Mouse (Mus musculus) liver, adult 2 months (tissue): Measurements from ENCODE around the gene Slc9a2. TPM values are rescaled to one million over a fixed set of nuclear protein-coding genes. Genes with fewer than 3 reads are reported as not detected.
"Not testable (repeated sequence)": the region's sequence is repeated elsewhere in the genome, so short reads cannot be mapped to it uniquely, and the experiment has no call there.

Source experiments
- DNase-seq: peaks from one replicate; pipeline ENCODE4 v3.0.0-alpha.2; 2011; ENCODE audit warnings: low read depth, low spot score; ENCODE audit errors: extremely low read depth
- H3K27ac ChIP-seq: fragments of 200-500 bp; replicated peaks from 2 replicates; pipeline ENCODE4 v1.5.1; 2012; ENCODE audit warnings: low read depth, mild to moderate bottlenecking, control low read depth, inconsistent platforms, low read length; ENCODE audit not compliant: insufficient read depth
- H3K27me3 ChIP-seq: fragments of 200-500 bp; 2 replicates; pipeline ENCODE4 v1.6.1; 2012; ENCODE audit warnings: mild to moderate bottlenecking, moderate library complexity, low read length, inconsistent platforms; ENCODE audit not compliant: control insufficient read depth, insufficient read depth
- H3K36me3 ChIP-seq: fragments of 200-500 bp; 2 replicates; pipeline ENCODE4 v1.6.1; 2012; ENCODE audit warnings: low read length, inconsistent platforms; ENCODE audit not compliant: control insufficient read depth, insufficient read depth
- H3K4me1 ChIP-seq: fragments of 200-500 bp; 2 replicates; pipeline ENCODE4 v1.6.1; 2011; ENCODE audit warnings: low read length; ENCODE audit not compliant: control insufficient read depth, insufficient read depth
- H3K4me3 ChIP-seq: fragments of 200-500 bp; 2 replicates; pipeline ENCODE4 v1.5.1; 2011; ENCODE audit warnings: low read depth, mild to moderate bottlenecking, control low read depth, low read length, moderate library complexity; ENCODE audit not compliant: insufficient read depth
- H3K79me2 ChIP-seq: fragments of 200-500 bp; 2 replicates; pipeline ENCODE4 v1.6.1; 2012; ENCODE audit warnings: inconsistent platforms, mild to moderate bottlenecking, low read length, moderate library complexity; ENCODE audit not compliant: control insufficient read depth, insufficient read depth
- H3K9ac ChIP-seq: fragments of 200-500 bp; 2 replicates; pipeline ENCODE4 v1.6.1; 2012; ENCODE audit warnings: low read depth, mild to moderate bottlenecking, control low read depth, inconsistent platforms, low read length
- CTCF ChIP-seq: fragments of 200-500 bp; IDR thresholded peaks from 2 replicates; pipeline ENCODE4 v1.5.1; 2011; ENCODE audit warnings: low read depth, low read length, control low read depth
- POLR2A ChIP-seq: fragments of 200-500 bp; IDR thresholded peaks from 2 replicates; pipeline ENCODE4 v1.6.1; 2011; ENCODE audit warnings: low read length, control low read depth; ENCODE audit not compliant: insufficient read depth; ENCODE audit errors: extremely low read depth
- WGBS: fragments of 180-500 bp; shearing (Covaris S2); methylation state at CpG from one replicate; pipeline ENCODE4 v1.1.7; 2018; 5-methylcytosine and 5-hydroxymethylcytosine counted together
- polyA plus RNA-seq: library from polyadenylated mRNA; depleted of rRNA; stranded (reverse); fragments of >200 nt; gene quantifications from 2 replicates; pipeline ENCODE4 v1.2.3, GENCODE M21; 2012
- total RNA-seq: library from RNA; depleted of rRNA; stranded (reverse); fragments of >200 nt; gene quantifications from 2 replicates; pipeline ENCODE4 v1.2.3, GENCODE M21; 2014

Gene Slc9a2
- total and polyA plus RNA-seq, 2 experiments, result 0.10 to 0.18 TPM

- no peaks in the 10 kb centered on the region for H3K79me2 ChIP-seq
- TF ChIP-seq POLR2A (no peak), CTCF (no peak)
- H3K9ac ChIP-seq, result no peak overlapping the region
- whole genome bisulfite sequencing, result 81% methylated on average over 1 of the region's 1 CpGs
- no peaks in the 10 kb centered on the region for H3K27me3 ChIP-seq
- no peak overlapping the region for H3K4me3 ChIP-seq
- no peak overlapping the region for H3K27ac ChIP-seq
- H3K36me3 ChIP-seq, result no peaks in the 10 kb centered on the region
- no peaks in the 10 kb centered on the region for H3K4me1 ChIP-seq
- DNase-seq, result no peak
Observed at GRCm38 (mm10) chr1:40728636-40729035, 48.3 kb downstream of the Slc9a2 start.

GRCm38 (mm10) chr1:40737671-40738070, 57.3 kb downstream of the Slc9a2 start:
- Histone ChIP-seq H3K4me1 (no peaks in the 10 kb centered on the region), H3K4me3 (no peak overlapping the region), H3K9ac (no peak overlapping the region), H3K27ac (no peak overlapping the region), H3K79me2 (no peaks in the 10 kb centered on the region), H3K36me3 (no peaks in the 10 kb centered on the region), H3K27me3 (no peaks in the 10 kb centered on the region)
- DNase-seq, result no peak
- WGBS, result 72% methylated on average over 8 of the region's 8 CpGs
- TF ChIP-seq POLR2A, result no peak
- no peak for TF ChIP-seq CTCF

GRCm38 (mm10) chr1:40738246-40738645, 57.9 kb downstream of the Slc9a2 start:
- not testable (repeated sequence) for H3K9ac ChIP-seq, H3K27me3 ChIP-seq, H3K79me2 ChIP-seq, H3K27ac ChIP-seq, H3K4me1 ChIP-seq, H3K4me3 ChIP-seq, H3K36me3 ChIP-seq
- peak; percentile 16 for DNase-seq
- WGBS, result 91% methylated on average over 9 of the region's 9 CpGs

- no peaks in the 10 kb centered on the region for H3K79me2 ChIP-seq
- H3K4me1 ChIP-seq, result no peaks in the 10 kb centered on the region
- no peak overlapping the region for H3K9ac ChIP-seq
- TF ChIP-seq POLR2A (no peak), CTCF (no peak)
- no peaks in the 10 kb centered on the region for H3K27me3 ChIP-seq
- no peak overlapping the region for H3K4me3 ChIP-seq
- 81% methylated on average over 2 of the region's 2 CpGs for WGBS
- no peaks in the 10 kb centered on the region for H3K36me3 ChIP-seq
- H3K27ac ChIP-seq, result no peak overlapping the region
- no peak for DNase-seq
Observed at GRCm38 (mm10) chr1:40740739-40741138, 60.4 kb downstream of the Slc9a2 start.

GRCm38 (mm10) chr1:40746089-40746488, 65.7 kb downstream of the Slc9a2 start:
- no peak for DNase-seq
- 59% methylated on average over 5 of the region's 5 CpGs for WGBS
- Histone ChIP-seq H3K4me3 (no peak overlapping the region), H3K27ac (no peak overlapping the region), H3K79me2 (no peaks in the 10 kb centered on the region), H3K9ac (no peak overlapping the region), H3K4me1 (no peaks in the 10 kb centered on the region), H3K27me3 (no peaks in the 10 kb centered on the region), H3K36me3 (no peaks in the 10 kb centered on the region)
- TF ChIP-seq CTCF (no peak), POLR2A (no peak)

GRCm38 (mm10) chr1:40759751-40760445, 79.5 kb downstream of the Slc9a2 start:
- H3K9ac ChIP-seq, result no peak overlapping the region
- H3K4me3 ChIP-seq, result no peak overlapping the region
- TF ChIP-seq CTCF, result no peak
- no peak for DNase-seq
- no peak overlapping the region for H3K27ac ChIP-seq
- H3K27me3 ChIP-seq, result no peaks in the 10 kb centered on the region
- no peaks in the 10 kb centered on the region; the same call in 1 of the 2 replicates for H3K4me1 ChIP-seq
- H3K79me2 ChIP-seq, result no peaks in the 10 kb centered on the region
- WGBS, result 82% methylated on average over 6 of the region's 6 CpGs
- H3K36me3 ChIP-seq, result no peaks in the 10 kb centered on the region
